Mouse (Mus musculus) activated CD4-positive, CD25-positive, alpha-beta regulatory T cell (primary cell): ENCODE results near the gene Ctps. TPM values are rescaled to one million over a fixed set of nuclear protein-coding genes. Genes with fewer than 3 reads are reported as not detected.

ENCODE experiments used
- polyA plus RNA-seq, 2 experiments: library from polyadenylated mRNA; unstranded; fragments of 100-300 nt; shearing (Covaris generic); gene quantifications; one replicate each; pipeline ENCODE4 v1.2.1; 2017

Gene Ctps
- 10 to 100 TPM; 17.1 to 28.7 TPM for polyA plus RNA-seq

GRCm38 (mm10) chr4:120569486-120570437 is at the start of gene Ctps:
Gene Ctps, minus strand, starts transcription at chr4:120570276.

GRCm38 (mm10) chr4:120588445-120588844 is 18.4 kb upstream of the Ctps start, which contains the start of gene Gm8439:
Gene Gm8439, plus strand, starts transcription at chr4:120588745.

GRCm38 (mm10) chr4:120531986-120532385 is 38.1 kb downstream of the Ctps start, which contains the start of gene Slfnl1:
Gene Slfnl1, plus strand, starts transcription at chr4:120532231.

Other genes starting within 250 kb of the Ctps start
- 10 to 100 TPM in 1 of 2 experiments, 1 to 10 TPM in 1; 7.7 to 20.5 TPM for gene Scmh1, start 165.0 kb downstream of the Ctps start, polyA plus RNA-seq
- not detected for gene Slfnl1, start 38.0 kb downstream of the Ctps start, polyA plus RNA-seq
- gene Gm8439, start 18.5 kb upstream of the Ctps start, polyA plus RNA-seq: not detected
- 1 to 10 TPM; 1.4 to 1.6 TPM for gene Cited4, start 96.3 kb upstream of the Ctps start, polyA plus RNA-seq
- gene Kcnq4, start 178.3 kb upstream of the Ctps start, polyA plus RNA-seq: not detected